Mouse (Mus musculus) common myeloid progenitor, adult 5-6 weeks (primary cell): ENCODE measurements around the gene Pik3r5. TPM values are rescaled to one million over a fixed set of nuclear protein-coding genes. Genes with fewer than 3 reads are reported as not detected.

Source experiments
- ATAC-seq: replicated peaks from 2 replicates; pipeline ENCODE4 v1.8.0; 2016; ENCODE audit warnings: low read depth, mild to moderate bottlenecking, moderate TSS enrichment, inconsistent platforms; ENCODE audit not compliant: poor library complexity, severe bottlenecking
- total RNA-seq: library from RNA; stranded (forward); fragments of 200-1000, 187-1606 nt; gene quantifications from 2 replicates; pipeline ENCODE4 v1.2.3, GENCODE M21; 2017

Gene Pik3r5
- total RNA-seq, 1 experiment from 2014 or later: 3.6 TPM

GRCm38 (mm10) chr11:68400021-68400671, 31.8 kb upstream of the Pik3r5 start:
- ATAC-seq: peak; percentile 67

DNA sequence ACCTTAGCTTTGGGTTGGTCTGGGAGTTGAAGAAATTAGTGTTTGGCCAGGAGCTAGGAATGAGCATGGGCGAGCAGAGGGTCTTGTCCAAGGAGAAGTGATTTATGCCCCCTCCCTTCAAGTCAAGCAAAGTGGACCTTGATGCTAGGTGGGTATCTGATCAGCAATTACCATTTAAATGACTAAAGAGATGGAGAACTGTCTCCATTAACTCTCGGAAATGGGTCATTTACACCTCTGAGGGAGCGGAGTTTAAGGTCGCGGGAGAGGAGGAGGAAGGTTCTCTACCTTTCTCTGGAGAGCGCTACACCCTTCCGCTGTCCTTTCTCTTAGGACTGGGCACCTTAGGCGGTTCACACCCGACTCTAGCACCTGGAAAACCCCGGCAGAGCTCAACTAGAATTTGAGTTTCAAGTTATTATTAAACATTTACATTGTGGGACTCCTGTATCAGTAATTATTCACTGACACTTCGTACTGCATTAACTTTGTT, 31.1 kb upstream of the Pik3r5 start, which contains the start of gene Ntn1:
Gene Ntn1, minus strand, starts transcription at position 97 of the 493 bp plus-strand sequence.
- no peak for ATAC-seq

GRCm38 (mm10) chr11:68401428-68401827, 30.5 kb upstream of the Pik3r5 start:
- ATAC-seq: no peak

DNA sequence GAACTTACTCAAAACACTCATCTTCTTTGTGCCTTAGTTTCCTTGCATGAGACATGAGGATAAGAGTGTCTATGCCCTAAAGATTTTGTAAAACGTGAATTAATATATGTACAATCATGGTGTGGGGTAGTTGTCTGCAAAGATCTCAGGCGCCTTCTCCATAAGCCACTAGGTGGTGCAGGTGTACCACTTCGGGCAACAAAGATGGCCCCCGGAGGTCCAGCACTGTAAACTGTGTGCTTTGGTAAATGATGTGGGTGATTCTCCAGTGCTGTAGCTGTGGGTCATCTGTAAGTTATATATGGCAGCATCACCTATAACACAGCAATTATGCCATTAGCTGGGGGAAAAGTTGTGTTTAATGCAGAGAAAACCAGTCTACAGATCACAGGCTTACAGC, 27.7 kb upstream of the Pik3r5 start:
- peak; percentile 52; the same call in 1 of the 2 replicates for ATAC-seq

- ATAC-seq: no peak
Measured at GRCm38 (mm10) chr11:68405576-68405975, 26.3 kb upstream of the Pik3r5 start.

GRCm38 (mm10) chr11:68407266-68407926, 24.5 kb upstream of the Pik3r5 start:
- ATAC-seq: peak; percentile 24

GRCm38 (mm10) chr11:68408127-68408526, 23.8 kb upstream of the Pik3r5 start:
- peak; percentile 96 for ATAC-seq

- ATAC-seq: no peak
Measured at GRCm38 (mm10) chr11:68417001-68417400, 14.9 kb upstream of the Pik3r5 start.

DNA sequence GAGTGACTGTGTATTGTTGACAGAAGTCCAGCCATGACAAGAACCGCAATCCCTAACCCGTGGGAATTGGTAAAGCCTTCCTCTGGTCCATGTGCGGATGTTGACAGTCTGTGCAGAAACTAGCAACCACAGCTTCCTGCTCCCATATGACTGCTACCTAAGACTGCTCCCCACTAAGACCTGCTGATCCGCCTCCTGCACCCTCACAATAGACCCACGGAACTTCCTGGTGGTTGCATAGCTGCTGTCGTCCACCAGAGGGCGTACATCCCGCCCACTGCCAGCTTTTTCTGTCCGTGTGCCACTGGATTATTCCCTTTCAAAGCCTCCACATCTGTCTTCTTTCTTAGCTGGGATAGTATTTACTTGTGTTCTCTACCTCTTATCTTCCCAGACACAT, 14.1 kb upstream of the Pik3r5 start:
- ATAC-seq: peak; percentile 95

GRCm38 (mm10) chr11:68425492-68426315, 6.2 kb upstream of the Pik3r5 start:
- no peak for ATAC-seq

DNA sequence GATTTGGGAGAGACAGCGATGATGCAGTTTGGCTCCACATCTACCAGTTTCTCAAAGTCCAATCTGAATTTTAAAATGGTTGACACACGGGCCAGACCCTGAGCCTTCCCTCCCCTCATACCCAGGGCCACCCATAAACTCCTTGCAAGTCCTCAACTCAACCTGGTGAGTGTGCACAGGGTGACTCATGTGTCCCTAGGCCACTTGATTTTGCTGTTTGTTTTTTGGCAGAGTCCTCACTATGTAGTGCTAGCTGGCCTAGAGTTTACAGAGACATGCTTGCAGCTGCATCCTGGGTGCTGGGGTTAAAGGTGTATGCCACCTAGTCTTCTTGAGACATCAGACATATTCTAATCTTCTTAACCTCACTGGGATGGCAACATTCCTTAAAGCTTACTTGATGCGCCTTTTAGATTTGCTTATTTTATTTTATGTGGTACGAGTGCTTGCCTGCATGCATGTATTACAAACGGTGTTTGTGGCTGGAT, 4.8 kb upstream of the Pik3r5 start:
- ATAC-seq: no peak

GRCm38 (mm10) chr11:68430662-68431061, 1.3 kb upstream of the Pik3r5 start:
- 0 out of 2 replicates have a peak, but pooled peaks have one; percentile 4 for ATAC-seq

DNA sequence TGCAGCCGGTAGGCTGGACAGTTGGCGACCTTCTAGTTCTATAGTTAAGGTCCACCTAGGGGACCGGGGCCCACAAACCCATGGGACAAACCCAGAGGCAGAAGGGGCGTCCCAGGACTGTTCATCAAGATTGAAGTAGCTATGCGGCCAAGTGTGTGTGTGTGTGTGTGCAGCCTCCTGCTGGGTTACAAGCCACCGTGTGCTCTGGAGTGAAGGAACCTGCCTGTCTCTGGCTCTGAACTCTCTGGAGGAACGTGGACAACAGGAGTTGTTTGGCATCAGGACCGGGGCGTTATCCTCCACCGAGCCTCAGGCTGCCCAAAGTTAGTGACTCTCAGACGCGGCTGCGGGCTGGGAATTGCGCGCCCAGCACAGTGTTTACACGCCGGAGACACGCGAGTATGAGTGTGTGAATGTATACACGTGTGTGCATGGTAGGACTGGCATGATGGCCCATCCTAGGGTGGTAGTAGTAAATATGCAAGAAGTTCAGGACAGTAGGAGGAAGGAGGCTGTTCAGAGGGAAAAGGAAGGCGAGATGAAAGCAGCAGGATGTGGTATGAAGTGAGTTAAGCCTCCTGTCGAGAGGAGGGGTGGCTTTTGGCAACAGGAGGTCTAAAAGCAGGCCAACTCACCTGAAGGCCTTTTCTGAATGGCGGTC, 570 bp downstream of the Pik3r5 start:
- ATAC-seq: peak; percentile 27

GRCm38 (mm10) chr11:68433534-68433933, 1.6 kb downstream of the Pik3r5 start:
- no peak for ATAC-seq

DNA sequence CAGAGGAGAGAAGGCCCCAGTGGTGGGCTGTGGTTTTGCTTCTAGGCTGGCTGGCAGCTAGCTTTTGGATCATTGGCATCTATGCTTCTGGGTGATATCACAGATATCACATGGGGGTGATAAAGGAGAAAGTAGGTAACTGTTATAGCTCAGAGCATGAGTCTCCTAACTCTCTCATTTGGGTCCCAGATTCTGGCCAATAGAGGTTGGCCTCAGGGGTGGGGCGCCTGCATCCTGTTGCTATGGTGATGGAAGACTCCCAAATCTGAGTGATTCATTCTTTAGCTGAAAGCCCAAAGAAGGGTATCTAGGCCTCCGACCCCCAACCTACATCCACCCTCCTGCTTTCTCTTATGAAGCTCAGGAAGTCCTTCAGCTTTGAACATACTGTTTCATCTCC, 2.8 kb downstream of the Pik3r5 start:
- ATAC-seq: no peak

DNA sequence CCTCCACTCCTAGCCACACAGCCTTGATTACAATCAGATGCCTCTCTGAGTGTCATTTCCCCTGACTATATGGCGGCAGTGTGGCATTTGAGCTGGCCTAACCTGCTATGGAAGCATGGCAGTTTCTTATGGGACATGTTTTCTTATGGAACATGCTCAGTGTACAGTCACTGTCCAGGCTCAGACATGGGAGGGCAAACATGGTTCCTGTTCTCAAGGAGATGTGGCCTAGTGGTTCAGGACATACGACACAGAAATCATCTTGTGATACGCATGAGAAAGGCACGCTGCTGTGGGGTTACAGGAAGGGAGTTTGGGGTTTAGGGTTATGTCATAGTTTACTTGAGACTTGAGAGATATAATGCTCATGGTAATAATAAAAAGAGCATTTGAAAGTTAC, 3.7 kb downstream of the Pik3r5 start:
- ATAC-seq: no peak

GRCm38 (mm10) chr11:68436376-68436775, 4.5 kb downstream of the Pik3r5 start:
- no peak for ATAC-seq

DNA sequence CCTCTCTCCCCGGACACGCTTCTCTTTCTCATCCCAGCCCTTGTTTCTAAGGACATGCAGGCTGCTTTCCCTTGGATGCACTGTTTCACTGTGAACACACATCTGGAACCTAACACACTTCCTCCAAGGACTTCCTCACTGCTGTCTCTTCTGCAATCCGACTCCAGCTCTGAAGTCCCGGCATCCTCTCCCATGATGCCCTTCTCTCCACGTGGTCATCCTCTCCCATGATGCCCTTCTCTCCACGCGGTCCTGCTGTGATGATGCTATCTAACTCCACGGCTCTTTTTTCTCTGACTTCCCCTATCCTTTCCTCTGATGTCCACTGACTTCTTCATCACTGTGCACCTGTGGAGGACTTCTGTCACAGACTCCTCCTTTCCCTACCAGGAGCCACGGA, 8.2 kb downstream of the Pik3r5 start:
- ATAC-seq: no peak

- ATAC-seq: no peak
Measured at GRCm38 (mm10) chr11:68440965-68441364, 9.0 kb downstream of the Pik3r5 start.

DNA sequence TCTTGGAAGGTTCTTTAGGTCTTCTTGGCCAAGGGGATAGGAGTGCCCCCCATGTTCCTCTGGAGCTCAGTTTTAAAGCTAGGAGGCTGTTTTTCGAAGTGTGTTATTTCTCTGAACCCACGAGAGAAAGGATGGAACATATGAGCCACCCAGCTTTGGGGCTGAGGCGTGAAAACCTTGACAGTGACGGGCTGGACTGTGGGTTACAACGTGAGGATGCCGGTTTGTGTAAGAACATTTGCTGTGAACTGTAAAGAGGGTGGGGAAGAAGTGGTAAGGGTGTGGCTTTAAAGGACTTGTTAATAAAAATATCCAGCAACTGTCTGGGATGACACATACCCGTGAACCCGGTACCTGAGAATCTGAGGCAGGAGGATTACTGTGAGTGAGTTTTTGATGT, 10.4 kb downstream of the Pik3r5 start:
- no peak for ATAC-seq
